In the genomic region with DNA sequence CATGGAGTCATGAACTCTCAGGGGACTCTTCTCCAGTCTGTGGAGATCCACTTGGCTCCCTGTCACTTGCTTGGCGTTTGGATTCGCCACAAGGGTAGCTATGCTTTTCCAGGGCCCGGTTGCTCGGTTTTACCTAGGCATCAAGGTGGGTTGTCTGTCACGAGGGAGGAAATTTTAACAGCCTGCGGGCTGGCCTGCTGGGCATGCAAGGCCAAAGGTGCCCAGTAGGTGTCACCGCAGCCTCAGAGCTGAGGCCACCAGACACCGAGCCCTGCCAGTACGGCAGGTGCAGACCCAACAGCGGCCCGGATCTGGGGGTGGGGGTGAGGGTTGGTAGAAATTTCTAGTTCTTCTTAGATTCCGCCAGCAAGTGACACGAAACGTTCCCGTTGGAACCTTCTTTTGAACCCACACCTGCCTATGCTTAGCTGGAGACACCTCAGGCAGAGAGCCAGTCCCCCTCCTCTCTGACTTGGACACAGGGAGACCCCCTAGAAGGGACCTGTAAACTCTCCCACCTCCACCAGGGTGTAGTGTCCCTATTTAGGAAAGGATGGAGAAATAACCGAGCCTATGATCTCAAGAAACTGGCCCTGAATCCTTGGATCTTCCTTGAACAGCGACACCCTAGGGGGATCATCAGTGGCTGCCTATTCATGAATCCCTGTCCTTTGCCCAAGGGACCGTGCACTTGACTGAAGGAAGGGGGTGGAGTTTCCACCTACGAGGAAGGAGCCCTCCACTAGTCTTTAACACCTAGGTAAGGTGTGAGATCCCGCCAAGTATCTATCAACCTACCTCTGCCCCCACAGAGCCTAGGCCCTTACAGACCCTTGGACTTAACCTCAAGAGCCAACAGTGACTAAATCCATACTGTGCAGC, we compare ENCODE assay signal across 9 mouse cellular contexts. TPM values are rescaled to one million over a fixed set of nuclear protein-coding genes. Genes with fewer than 3 reads are reported as not detected.
DNase-seq lines count a peak whose midpoint lies in the region; ATAC-seq and TF ChIP-seq lines count a peak whose summit lies in the region.
"Had no signal": no experiment of that assay in that cellular context is flagged by ENCODE, and none has a peak within 500 bp of the region (broad histone marks: within the 10 kb centered on the region; RNA-seq: fewer than 3 reads in every experiment).

No protein-coding gene starts in this region.

- no peaks in the 10 kb centered on the region for H3K4me1 ChIP-seq in embryonic fibroblast, embryonic 13.5 days (ENCODE audit: control insufficient read depth, insufficient read depth, low read length)
- H3K4me1 ChIP-seq in heart, embryonic 15.5 days (replicated peaks), result peaks cover 44% of the 10 kb centered on the region
- no peaks in the 10 kb centered on the region for H3K4me1 ChIP-seq in liver, embryonic 16.5 days (ENCODE audit: control insufficient read depth, low read depth, low read length)
- peaks cover 42% of the 10 kb centered on the region for H3K4me1 ChIP-seq in neural tube, embryonic 13.5 days (replicated peaks)

- H3K27ac ChIP-seq in embryonic fibroblast, embryonic 13.5 days (ENCODE audit: insufficient read depth, low read length), result no peak overlapping the region
- no peak overlapping the region for H3K27ac ChIP-seq in heart, embryonic 15.5 days
- H3K27ac ChIP-seq in liver, embryonic 16.5 days (ENCODE audit: low read length), result peak overlapping the region; percentile 12; the same call in 1 of the 2 replicates
- H3K27ac ChIP-seq in neural tube, embryonic 13.5 days (replicated peaks), result no peak overlapping the region
- H3K27ac ChIP-seq: embryonic facial prominence, embryonic 15.5 days had no signal

- peak; percentile 90 for TF ChIP-seq CTCF in embryonic fibroblast, embryonic 13.5 days (IDR thresholded peaks at IDR 0.05; ENCODE audit: borderline replicate concordance, insufficient read depth, low read length)

- TF ChIP-seq POLR2A in embryonic fibroblast, embryonic 13.5 days (IDR thresholded peaks at IDR 0.05; ENCODE audit: low read depth, low read length), result no peak

- H3K4me3 ChIP-seq in embryonic fibroblast, embryonic 13.5 days (ENCODE audit: insufficient read depth, low read length), result no peak overlapping the region
- peak overlapping the region; percentile 45 for H3K4me3 ChIP-seq in heart, embryonic 15.5 days
- H3K4me3 ChIP-seq in liver, embryonic 16.5 days (ENCODE audit: low read depth, low read length), result peak overlapping the region; percentile 56
- no peak overlapping the region for H3K4me3 ChIP-seq in neural tube, embryonic 13.5 days

- H3K9ac ChIP-seq in heart, embryonic 15.5 days, result no peak overlapping the region
- peak overlapping the region; percentile 53; the same call in 1 of the 2 replicates for H3K9ac ChIP-seq in liver, embryonic 16.5 days (ENCODE audit: low read depth, low read length)
- no peak overlapping the region for H3K9ac ChIP-seq in neural tube, embryonic 13.5 days
- H3K9ac ChIP-seq: embryonic facial prominence, embryonic 15.5 days had no signal

- no peaks in the 10 kb centered on the region for H3K36me3 ChIP-seq in heart, embryonic 15.5 days
- no peaks in the 10 kb centered on the region for H3K36me3 ChIP-seq in liver, embryonic 16.5 days (ENCODE audit: control insufficient read depth, insufficient read depth)
- no peaks in the 10 kb centered on the region for H3K36me3 ChIP-seq in neural tube, embryonic 13.5 days
- H3K36me3 ChIP-seq: embryonic facial prominence, embryonic 15.5 days had no signal

- peak; percentile 72 for DNase-seq in CD4-positive, CD25-positive, alpha-beta regulatory T cell, adult 2 months (ENCODE audit: low read depth, low spot score)
- peak; percentile 81 for DNase-seq in adrenal gland, postnatal 14 days
- DNase-seq in kidney, postnatal 10 days, result peak; percentile 80
- peak; percentile 68 for DNase-seq in urinary bladder, postnatal 14 days (ENCODE audit: low spot score)

- peak overlapping the region; percentile 77 for H3K4me2 ChIP-seq in heart, embryonic 15.5 days
- H3K4me2 ChIP-seq in liver, embryonic 16.5 days (ENCODE audit: low read depth, low read length), result peak overlapping the region; percentile 45
- peak overlapping the region; percentile 55 for H3K4me2 ChIP-seq in neural tube, embryonic 13.5 days

- 3% methylated on average over 20 of the region's 20 CpGs for WGBS in heart, embryonic 15.5 days
- WGBS in liver, embryonic 16.5 days (ENCODE audit: insufficient replicate concordance), result 3% methylated on average over 20 of the region's 20 CpGs
- 2% methylated on average over 20 of the region's 20 CpGs for WGBS in neural tube, embryonic 13.5 days

- peaks cover 100% of the 10 kb centered on the region for H3K27me3 ChIP-seq in heart, embryonic 15.5 days
- H3K27me3 ChIP-seq in liver, embryonic 16.5 days (ENCODE audit: control insufficient read depth, insufficient read depth, low read depth, low read length), result peaks cover 62% of the 10 kb centered on the region
- H3K27me3 ChIP-seq in neural tube, embryonic 13.5 days, result peaks cover 98% of the 10 kb centered on the region

- ATAC-seq in heart, embryonic 15.5 days (replicated peaks; ENCODE audit: insufficient number of reproducible peaks, insufficient read depth, low FRiP score, low read depth), result peak; percentile 18; the same call in 1 of the 2 replicates
- peak; percentile 22; the same call in 1 of the 2 replicates for ATAC-seq in liver, embryonic 16.5 days (ENCODE audit: low read depth)
- ATAC-seq in neural tube, embryonic 13.5 days (ENCODE audit: low read depth), result peak; percentile 75

- no peaks in the 10 kb centered on the region for H3K9me3 ChIP-seq in heart, embryonic 15.5 days (replicated peaks)
- H3K9me3 ChIP-seq in liver, embryonic 16.5 days (replicated peaks; ENCODE audit: control insufficient read depth, low read length), result no peaks in the 10 kb centered on the region
- no peaks in the 10 kb centered on the region for H3K9me3 ChIP-seq in neural tube, embryonic 13.5 days
- H3K9me3 ChIP-seq: embryonic facial prominence, embryonic 15.5 days had no signal

RNA-seq across cellular contexts. Expression of a gene that starts 2.4 kb away (rescaled TPM):
- 0.22 TPM in 1 of 2 replicates, not detected in the other for total RNA-seq in adrenal gland, postnatal 14 days (2021)
- not detected in 2 replicates for polyA plus RNA-seq in embryonic fibroblast, embryonic 13.5 days (2011; ENCODE audit: insufficient read length, low read depth, missing spikeins)
- polyA plus RNA-seq in heart, embryonic 15.5 days (2015; fragmentation: Nextera tagmentation; extraction: Ambion mirVana), result 0.09 and 0.13 TPM in 2 replicates
- 2.6 and 4.0 TPM in 2 replicates for polyA plus RNA-seq in liver, embryonic 16.5 days (2015; fragmentation: Nextera tagmentation; extraction: Ambion mirVana)
- polyA plus RNA-seq in neural tube, embryonic 13.5 days (2015; fragmentation: Nextera tagmentation; extraction: Ambion mirVana), result 0.26 and 0.29 TPM in 2 replicates

RNA-seq across cellular contexts. Expression of a gene that starts 13.6 kb away (rescaled TPM):
- not detected in 2 replicates for total RNA-seq in adrenal gland, postnatal 14 days (2021)
- polyA plus RNA-seq in embryonic fibroblast, embryonic 13.5 days (2011; ENCODE audit: insufficient read length, low read depth, missing spikeins), result not detected in 2 replicates
- 0.08 TPM in 1 of 2 replicates, not detected in the other for polyA plus RNA-seq in heart, embryonic 15.5 days (2015; fragmentation: Nextera tagmentation; extraction: Ambion mirVana)
- polyA plus RNA-seq in liver, embryonic 16.5 days (2015; fragmentation: Nextera tagmentation; extraction: Ambion mirVana), result not detected in 2 replicates
- polyA plus RNA-seq in neural tube, embryonic 13.5 days (2015; fragmentation: Nextera tagmentation; extraction: Ambion mirVana), result 0.04 and 0.14 TPM in 2 replicates

RNA-seq across cellular contexts. Expression of a gene that starts 56.1 kb away (rescaled TPM):
- 0.44 and 1.2 TPM in 2 replicates for total RNA-seq in adrenal gland, postnatal 14 days (2021)
- not detected in 2 replicates for polyA plus RNA-seq in embryonic fibroblast, embryonic 13.5 days (2011; ENCODE audit: insufficient read length, low read depth, missing spikeins)
- polyA plus RNA-seq in heart, embryonic 15.5 days (2015; fragmentation: Nextera tagmentation; extraction: Ambion mirVana), result not detected in 2 replicates
- not detected in 2 replicates for polyA plus RNA-seq in liver, embryonic 16.5 days (2015; fragmentation: Nextera tagmentation; extraction: Ambion mirVana)
- polyA plus RNA-seq in neural tube, embryonic 13.5 days (2015; fragmentation: Nextera tagmentation; extraction: Ambion mirVana), result 0.85 TPM in 1 of 2 replicates, not detected in the other

Comparison
In these comparisons a context has a peak if more than half of its experiments do, and no peak if none do; other contexts are left out.
1. H3K4me3 ChIP-seq: peak in heart, embryonic 15.5 days (single experiment) and liver, embryonic 16.5 days (single experiment); none in embryonic fibroblast, embryonic 13.5 days (single experiment) and neural tube, embryonic 13.5 days (single experiment).
2. ATAC-seq: peak in every context shown above with its lines; median percentile 75 in neural tube, embryonic 13.5 days; 22 in liver, embryonic 16.5 days; 18 in heart, embryonic 15.5 days.
3. Peak in every context shown above with its lines, with median percentiles within 50 percentile points of each other: DNase-seq and H3K4me2 ChIP-seq.